Mouse (Mus musculus) spleen, adult 2 months (tissue): ENCODE data around the gene Abcd2.

Source experiments
- CTCF ChIP-seq: fragments of 200-500 bp; IDR thresholded peaks from 2 replicates; pipeline ENCODE4 v1.5.1; 2011; ENCODE audit warnings: mild to moderate bottlenecking, inconsistent platforms; ENCODE audit not compliant: insufficient read depth, insufficient read length, insufficient replicate concordance; ENCODE audit errors: extremely low read depth
- POLR2A ChIP-seq: fragments of 200-500 bp; IDR thresholded peaks from 2 replicates; pipeline ENCODE4 v1.6.1; 2011; ENCODE audit warnings: low read depth, low read length, inconsistent platforms

GRCm38 (mm10) chr15:91103814-91104213 lies 87.8 kb downstream of the Abcd2 start:
- TF ChIP-seq POLR2A: no peak
- no peak for TF ChIP-seq CTCF
